Mouse (Mus musculus) heart, postnatal 0 days (tissue): ENCODE results near the gene Sdc4. TPM values are rescaled to one million over a fixed set of nuclear protein-coding genes. Genes with fewer than 3 reads are reported as not detected.

Experiments used
- ATAC-seq: fragments of 200-750 bp; cut with Nextera tagmentation; 2 replicates; pipeline ENCODE4 v1.8.0; 2017; ENCODE audit warnings: low read depth, moderate number of reproducible peaks, moderate library complexity; ENCODE audit not compliant: insufficient read depth
- DNase-seq: peaks from one replicate; pipeline ENCODE4 v3.0.0-alpha.2; 2016; ENCODE audit warnings: low spot score
- H3K27ac ChIP-seq: fragments of 300-500 bp; sonication (generic); 2 replicates; pipeline ENCODE4 v1.5.1; 2014; ENCODE audit warnings: low read depth, mild to moderate bottlenecking
- H3K27me3 ChIP-seq: fragments of 300-500 bp; sonication (generic); 2 replicates; pipeline ENCODE4 v1.6.1; 2014; ENCODE audit warnings: low read length, mixed read lengths; ENCODE audit not compliant: control insufficient read depth, insufficient read depth
- H3K36me3 ChIP-seq: fragments of 300-500 bp; sonication (generic); replicated peaks from 2 replicates; pipeline ENCODE4 v1.6.1; 2014; ENCODE audit warnings: low read length, mixed read lengths; ENCODE audit not compliant: control insufficient read depth, insufficient read depth
- H3K4me1 ChIP-seq: fragments of 300-500 bp; sonication (generic); 2 replicates; pipeline ENCODE4 v1.6.1; 2014; ENCODE audit warnings: antibody characterized with exemption; ENCODE audit not compliant: control insufficient read depth, insufficient read depth
- H3K4me2 ChIP-seq: fragments of 300-500 bp; sonication (generic); 2 replicates; pipeline ENCODE4 v1.6.1; 2014; ENCODE audit warnings: low read depth, mild to moderate bottlenecking, low read length, moderate library complexity
- H3K4me3 ChIP-seq: fragments of 300-500 bp; sonication (generic); 2 replicates; pipeline ENCODE4 v1.5.1; 2014; ENCODE audit warnings: low read depth, low read length
- H3K9ac ChIP-seq: fragments of 300-500 bp; sonication (generic); replicated peaks from 2 replicates; pipeline ENCODE4 v1.6.1; 2014; ENCODE audit warnings: low read depth, low read length, mixed read lengths
- H3K9me3 ChIP-seq: fragments of 300-500 bp; sonication (generic); replicated peaks from 2 replicates; pipeline ENCODE4 v1.6.1; 2016; ENCODE audit warnings: low read length; ENCODE audit not compliant: control insufficient read depth
- CTCF ChIP-seq: IDR thresholded peaks from 2 replicates; pipeline ENCODE4 v1.5.1; 2016; ENCODE audit warnings: antibody characterized with exemption, control low read depth, low read depth
- EP300 ChIP-seq: IDR thresholded peaks from 2 replicates; pipeline ENCODE4 v1.6.1; 2016; ENCODE audit warnings: antibody characterized with exemption, low read depth
- WGBS: fragments of 180-500 bp; shearing (Covaris S2); extraction: QIAGEN DNeasy Blood & Tissue Kit; methylation state at CpG from one replicate; pipeline ENCODE4 v1.1.7; 2014; 5-methylcytosine and 5-hydroxymethylcytosine counted together
- polyA plus RNA-seq: library from polyadenylated mRNA; unstranded; fragments of >200 nt; fragmentation: Nextera tagmentation; extraction: Ambion mirVana; gene quantifications from 2 replicates; pipeline ENCODE4 v1.2.1, GENCODE M21; 2015
- total RNA-seq: library from RNA; depleted of rRNA; stranded (reverse); fragments of >200 nt; gene quantifications from 2 replicates; pipeline ENCODE4 v1.2.3, GENCODE M21; 2014; ENCODE audit warnings: low replicate concordance

Sdc4 gene
- total and polyA plus RNA-seq, 2 experiments from 2014 or later, result 30.7 to 46.5 TPM

DNA sequence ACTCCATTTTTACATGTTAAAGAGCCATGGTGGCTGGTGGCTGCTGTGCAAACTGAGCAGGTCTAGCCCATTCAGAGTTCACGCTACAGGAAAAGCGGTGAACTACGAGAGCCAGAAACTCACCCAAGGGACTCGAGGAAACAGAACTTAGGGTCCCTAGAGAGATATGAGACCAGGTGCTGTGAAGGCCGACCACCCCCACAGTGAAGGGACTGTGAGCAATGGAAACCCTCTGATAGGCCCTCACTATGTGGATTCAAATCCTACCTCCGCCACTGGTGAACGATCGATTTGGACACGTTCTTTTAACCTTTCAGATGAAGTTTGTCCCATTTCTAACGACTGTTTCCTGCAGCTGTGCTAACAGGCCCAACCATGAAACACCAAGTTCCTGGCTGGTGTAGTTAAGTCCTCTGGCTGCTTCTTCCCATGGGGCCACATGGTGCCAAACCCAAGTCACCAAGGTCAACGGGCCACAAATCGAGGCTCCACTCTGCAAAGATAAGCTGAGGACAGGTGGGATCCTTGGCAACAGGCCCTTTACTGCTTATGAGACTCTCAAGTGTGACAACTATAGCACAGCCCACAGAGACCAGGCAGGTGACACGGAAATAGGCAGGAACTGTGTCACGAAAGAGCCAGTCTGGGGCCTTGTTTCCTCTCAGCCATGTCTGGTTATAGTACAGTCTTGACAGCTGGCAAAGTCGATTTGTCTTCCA lies 20.9 kb downstream of the Sdc4 start:
- Histone ChIP-seq H3K36me3 (peaks cover 16% of the 10 kb centered on the region), H3K27me3 (peaks cover 6% of the 10 kb centered on the region; the same call in 1 of the 2 replicates), H3K27ac (no peak overlapping the region), H3K4me1 (no peaks in the 10 kb centered on the region), H3K4me3 (no peak overlapping the region), H3K9me3 (no peaks in the 10 kb centered on the region), H3K4me2 (no peak overlapping the region), H3K9ac (no peak overlapping the region)
- TF ChIP-seq EP300 (no peak), CTCF (no peak)
- ATAC-seq (no peak), DNase-seq (no peak)
- WGBS, result 72% methylated on average over 15 of the region's 15 CpGs

DNA sequence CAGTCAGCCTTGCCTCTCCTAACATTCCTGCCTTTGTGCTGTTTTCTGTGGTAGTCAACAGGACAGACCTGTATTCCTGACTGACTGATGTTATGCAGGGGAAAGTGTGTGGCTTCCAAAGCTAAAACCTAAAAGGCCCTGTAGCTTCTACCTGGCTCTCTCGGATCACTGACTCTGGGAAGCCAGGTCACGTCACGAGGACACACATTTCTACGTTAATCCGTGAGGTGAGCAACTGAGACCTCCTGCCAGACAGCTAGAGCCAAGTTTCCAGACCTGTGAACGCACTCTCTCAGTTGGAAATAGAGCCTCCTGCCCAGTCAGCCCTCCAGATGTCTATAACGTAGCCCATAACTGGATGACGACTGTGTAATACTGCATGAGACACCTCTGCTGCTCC lies 21.7 kb downstream of the Sdc4 start:
- no peaks in the 10 kb centered on the region for H3K4me1 ChIP-seq
- TF ChIP-seq CTCF, result no peak
- no peak for TF ChIP-seq EP300
- H3K9ac ChIP-seq, result no peak overlapping the region
- no peak overlapping the region for H3K27ac ChIP-seq
- 85% methylated on average over 8 of the region's 8 CpGs for WGBS
- H3K27me3 ChIP-seq, result peaks cover 6% of the 10 kb centered on the region; the same call in 1 of the 2 replicates
- no peak overlapping the region for H3K4me3 ChIP-seq
- H3K9me3 ChIP-seq, result no peaks in the 10 kb centered on the region
- DNase-seq (no peak), ATAC-seq (no peak)
- no peak overlapping the region for H3K4me2 ChIP-seq
- peaks cover 7% of the 10 kb centered on the region; the same call in 1 of the 2 replicates for H3K36me3 ChIP-seq

DNA sequence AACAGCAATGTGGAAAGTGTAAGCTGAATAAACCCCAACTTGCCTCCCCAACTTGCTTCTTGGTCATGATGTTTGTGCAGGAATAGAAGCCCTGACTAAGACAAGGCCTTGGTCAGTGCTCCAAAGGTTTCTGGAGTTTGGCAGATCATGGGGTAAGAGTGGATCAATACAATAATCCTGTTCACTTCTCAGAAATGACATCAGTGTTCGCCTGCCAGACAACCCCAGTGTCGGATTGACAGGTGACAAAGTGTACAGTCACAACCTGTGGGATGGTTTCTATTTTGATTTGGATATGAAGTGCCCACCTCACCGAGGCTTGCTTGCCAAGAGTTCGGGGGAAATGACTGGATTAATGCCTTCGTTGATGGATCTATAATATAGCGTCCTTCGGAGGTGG lies 22.4 kb downstream of the Sdc4 start:
- DNase-seq, result no peak
- Histone ChIP-seq H3K9ac (no peak overlapping the region), H3K4me2 (no peak overlapping the region), H3K4me3 (no peak overlapping the region), H3K36me3 (0 out of 2 replicates have a peak, but pooled peaks cover 6% of the 10 kb centered on the region), H3K27ac (no peak overlapping the region), H3K4me1 (no peaks in the 10 kb centered on the region), H3K27me3 (peaks cover 6% of the 10 kb centered on the region; the same call in 1 of the 2 replicates), H3K9me3 (no peaks in the 10 kb centered on the region)
- TF ChIP-seq CTCF (no peak), EP300 (no peak)
- WGBS, result 78% methylated on average over 7 of the region's 7 CpGs
- ATAC-seq, result no peak

DNA sequence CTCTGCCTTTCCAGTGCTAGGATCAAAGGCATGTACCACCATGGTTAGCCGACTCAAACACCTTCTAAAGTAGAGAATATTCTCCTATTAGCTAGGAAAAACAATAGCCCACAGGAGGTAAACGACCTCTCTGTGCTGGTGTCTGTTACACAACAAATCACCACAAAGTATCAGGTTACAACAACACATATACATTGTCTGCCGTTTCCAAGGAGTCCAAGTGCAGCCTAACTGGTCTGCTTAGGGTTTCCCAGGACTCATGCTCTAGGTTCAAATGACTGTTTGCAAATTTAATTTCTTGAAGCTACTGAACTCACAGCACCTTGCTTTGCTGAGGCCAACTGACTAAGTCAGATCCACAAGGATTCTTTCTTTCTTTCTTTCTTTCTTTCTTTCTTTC lies 24.2 kb downstream of the Sdc4 start:
- H3K36me3 ChIP-seq, result 0 out of 2 replicates have a peak, but pooled peaks cover 4% of the 10 kb centered on the region
- H3K4me3 ChIP-seq, result no peak overlapping the region
- H3K27me3 ChIP-seq, result peaks cover 15% of the 10 kb centered on the region; the same call in 1 of the 2 replicates
- WGBS, result 14% methylated on average over 3 of the region's 3 CpGs
- no peaks in the 10 kb centered on the region for H3K4me1 ChIP-seq
- no peaks in the 10 kb centered on the region for H3K9me3 ChIP-seq
- H3K9ac ChIP-seq, result no peak overlapping the region
- TF ChIP-seq CTCF, result no peak
- no peak for TF ChIP-seq EP300
- H3K4me2 ChIP-seq, result no peak overlapping the region
- no peak for ATAC-seq
- H3K27ac ChIP-seq, result no peak overlapping the region
- no peak for DNase-seq

DNA sequence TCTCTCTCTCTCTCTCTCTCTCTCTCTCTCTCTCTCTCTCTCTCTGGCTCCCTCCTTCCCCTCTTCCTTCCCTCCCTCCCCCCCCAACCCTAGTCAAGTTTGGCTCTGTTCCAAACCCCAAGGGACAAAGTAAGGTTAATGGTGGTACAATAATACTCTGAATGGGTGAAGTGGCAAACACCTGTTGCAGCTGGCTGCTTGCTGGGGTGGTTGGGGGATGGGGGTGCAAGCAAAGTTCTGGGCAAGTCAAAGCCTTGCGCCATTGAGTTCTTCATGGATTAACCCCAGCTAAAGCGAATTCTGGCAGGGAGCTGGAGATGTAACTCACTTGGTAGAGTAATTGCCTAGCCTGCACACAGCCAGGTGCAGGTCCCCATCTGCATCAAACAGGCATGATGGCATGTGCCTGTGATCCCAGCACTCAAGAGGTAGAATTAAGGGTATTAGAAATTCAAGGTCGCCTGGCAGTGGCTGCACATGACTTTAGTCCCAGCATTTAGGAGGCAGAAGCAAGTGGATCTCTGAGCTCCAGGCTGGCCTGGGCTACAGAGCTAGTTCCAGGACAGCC lies 25.3 kb downstream of the Sdc4 start:
- no peak overlapping the region for H3K27ac ChIP-seq
- H3K4me3 ChIP-seq, result no peak overlapping the region
- H3K9me3 ChIP-seq, result no peaks in the 10 kb centered on the region
- H3K27me3 ChIP-seq, result peaks cover 26% of the 10 kb centered on the region
- no peak overlapping the region for H3K4me2 ChIP-seq
- no peak overlapping the region for H3K9ac ChIP-seq
- no peak for TF ChIP-seq EP300
- TF ChIP-seq CTCF, result no peak
- DNase-seq, result no peak
- 43% methylated on average over 3 of the region's 3 CpGs for WGBS
- ATAC-seq, result no peak
- no peaks in the 10 kb centered on the region for H3K36me3 ChIP-seq
- H3K4me1 ChIP-seq, result no peaks in the 10 kb centered on the region
